Mouse (Mus musculus) hindbrain, embryonic 16.5 days (tissue): ENCODE results near the gene Aldh3a1. TPM values are rescaled to one million over a fixed set of nuclear protein-coding genes. Genes with fewer than 3 reads are reported as not detected.
A peak's percentile ranks its signal among the peaks of the same experiment; 100 is the strongest.

Source experiments
- ATAC-seq: fragments of 200-750 bp; cut with Nextera tagmentation; 2 replicates; pipeline ENCODE4 v1.8.0; 2017; ENCODE audit warnings: moderate TSS enrichment, moderate library complexity
- H3K27ac ChIP-seq: fragments of 300-500 bp; sonication (generic); 2 replicates; pipeline ENCODE4 v1.5.1; 2014; ENCODE audit warnings: low read depth, mild to moderate bottlenecking, control low read depth, low read length, moderate library complexity
- H3K27me3 ChIP-seq: fragments of 300-500 bp; sonication (generic); replicated peaks from 2 replicates; pipeline ENCODE4 v1.6.1; 2014; ENCODE audit warnings: low read length; ENCODE audit not compliant: control insufficient read depth, insufficient read depth
- H3K36me3 ChIP-seq: fragments of 300-500 bp; sonication (generic); 2 replicates; pipeline ENCODE4 v1.6.1; 2014; ENCODE audit warnings: mild to moderate bottlenecking, low read length, moderate library complexity, mixed read lengths; ENCODE audit not compliant: control insufficient read depth, insufficient read depth
- H3K4me1 ChIP-seq: fragments of 300-500 bp; sonication (generic); 2 replicates; pipeline ENCODE4 v1.6.1; 2014; ENCODE audit warnings: low read depth, low read length; ENCODE audit not compliant: control insufficient read depth, insufficient read depth
- H3K4me2 ChIP-seq: fragments of 300-500 bp; sonication (generic); 2 replicates; pipeline ENCODE4 v1.6.1; 2014; ENCODE audit warnings: mild to moderate bottlenecking, low read length, control low read depth, moderate library complexity
- H3K4me3 ChIP-seq: fragments of 300-500 bp; sonication (generic); 2 replicates; pipeline ENCODE4 v1.5.1; 2014; ENCODE audit warnings: mild to moderate bottlenecking, low read length, control low read depth, moderate library complexity
- H3K9ac ChIP-seq: fragments of 300-500 bp; sonication (generic); 2 replicates; pipeline ENCODE4 v1.6.1; 2014; ENCODE audit warnings: low read depth, mild to moderate bottlenecking, control low read depth, low read length, moderate library complexity
- H3K9me3 ChIP-seq: fragments of 300-500 bp; sonication (generic); 2 replicates; pipeline ENCODE4 v1.6.1; 2014; ENCODE audit warnings: mild to moderate bottlenecking, low read length, moderate library complexity; ENCODE audit not compliant: control insufficient read depth
- WGBS: fragments of 180-500 bp; shearing (Covaris S2); extraction: QIAGEN DNeasy Blood & Tissue Kit; methylation state at CpG from one replicate; pipeline ENCODE4 v1.1.7; 2014; 5-methylcytosine and 5-hydroxymethylcytosine counted together
- polyA plus RNA-seq: library from polyadenylated mRNA; unstranded; fragments of >200 nt; fragmentation: Nextera tagmentation; extraction: Ambion mirVana; gene quantifications from 2 replicates; pipeline ENCODE4 v1.2.1, GENCODE M21; 2015

Gene Aldh3a1
- polyA plus RNA-seq, 1 experiment from 2014 or later, result 0.40 TPM

DNA sequence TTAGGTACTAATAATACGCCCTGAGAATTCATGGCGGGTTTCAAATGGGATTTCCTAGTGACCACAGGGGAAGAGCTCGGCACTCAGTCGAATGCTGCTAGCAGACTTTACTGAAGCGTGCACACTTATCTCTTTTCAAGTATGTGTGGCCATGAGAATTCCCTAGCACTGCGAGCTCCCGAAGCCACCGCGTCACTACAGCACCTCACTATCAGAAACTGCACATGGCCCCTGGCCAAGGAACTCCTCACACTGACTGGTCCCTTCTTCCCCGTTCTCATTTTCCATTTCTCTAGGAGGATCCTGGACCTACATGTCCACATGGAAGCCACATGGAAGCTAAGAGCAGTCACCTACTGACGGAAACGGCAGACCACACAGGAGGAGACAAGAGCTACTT, 45.5 kb downstream of the Aldh3a1 start:
- Histone ChIP-seq H3K4me2 (no peak overlapping the region), H3K36me3 (peaks cover 18% of the 10 kb centered on the region), H3K27me3 (no peaks in the 10 kb centered on the region), H3K4me3 (no peak overlapping the region), H3K4me1 (no peaks in the 10 kb centered on the region), H3K27ac (no peak overlapping the region), H3K9me3 (no peaks in the 10 kb centered on the region), H3K9ac (no peak overlapping the region)
- WGBS, result 97% methylated on average over 12 of the region's 12 CpGs
- no peak for ATAC-seq

DNA sequence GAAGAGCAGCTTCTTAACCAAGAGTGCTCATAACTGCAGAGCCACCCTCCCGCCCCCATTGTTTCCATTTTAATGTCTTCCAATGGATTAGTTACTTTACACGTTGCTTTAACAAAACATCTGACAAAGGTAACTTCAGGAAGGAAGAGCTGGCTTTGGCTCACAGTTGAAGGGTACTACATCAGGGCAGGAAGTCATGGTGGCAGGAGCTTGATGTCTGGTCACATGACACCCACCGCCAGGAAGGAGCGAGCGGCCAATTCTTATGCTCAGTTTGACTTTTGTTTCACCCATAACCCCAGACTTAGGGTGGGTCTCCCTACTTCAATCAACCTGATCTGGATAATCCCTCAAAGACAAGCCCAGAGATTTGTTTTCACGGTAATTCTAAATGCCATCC, 51.8 kb downstream of the Aldh3a1 start:
- Histone ChIP-seq H3K4me1 (no peaks in the 10 kb centered on the region), H3K36me3 (peaks cover 31% of the 10 kb centered on the region), H3K27me3 (no peaks in the 10 kb centered on the region), H3K9ac (no peak overlapping the region), H3K4me2 (no peak overlapping the region), H3K9me3 (no peaks in the 10 kb centered on the region), H3K27ac (no peak overlapping the region), H3K4me3 (no peak overlapping the region)
- no peak for ATAC-seq
- WGBS, result 95% methylated on average over 6 of the region's 6 CpGs

DNA sequence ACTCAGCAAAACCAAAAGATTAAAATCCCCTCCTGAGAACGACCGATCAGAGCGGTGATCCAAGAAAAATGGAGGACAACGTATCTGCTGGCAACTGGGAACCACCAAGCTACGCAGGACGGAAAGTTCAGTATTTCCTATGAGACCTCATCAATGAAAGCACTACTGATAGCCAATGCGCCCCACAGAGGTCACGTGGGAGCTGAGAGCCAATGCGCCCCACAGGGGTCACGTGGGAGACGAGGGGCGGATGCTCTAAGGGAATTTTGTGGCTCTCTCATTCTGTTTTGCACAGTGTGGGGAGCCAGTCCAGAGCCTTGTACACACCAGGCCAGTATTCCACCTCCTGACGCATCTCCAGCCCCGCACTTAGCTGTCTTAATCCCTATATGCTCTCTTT, 55.2 kb downstream of the Aldh3a1 start:
- Histone ChIP-seq H3K27ac (no peak overlapping the region), H3K9ac (no peak overlapping the region), H3K36me3 (peaks cover 23% of the 10 kb centered on the region), H3K4me2 (no peak overlapping the region), H3K4me3 (no peak overlapping the region), H3K9me3 (no peaks in the 10 kb centered on the region), H3K27me3 (no peaks in the 10 kb centered on the region), H3K4me1 (peaks cover 6% of the 10 kb centered on the region)
- ATAC-seq, result no peak
- 90% methylated on average over 14 of the region's 14 CpGs for WGBS

DNA sequence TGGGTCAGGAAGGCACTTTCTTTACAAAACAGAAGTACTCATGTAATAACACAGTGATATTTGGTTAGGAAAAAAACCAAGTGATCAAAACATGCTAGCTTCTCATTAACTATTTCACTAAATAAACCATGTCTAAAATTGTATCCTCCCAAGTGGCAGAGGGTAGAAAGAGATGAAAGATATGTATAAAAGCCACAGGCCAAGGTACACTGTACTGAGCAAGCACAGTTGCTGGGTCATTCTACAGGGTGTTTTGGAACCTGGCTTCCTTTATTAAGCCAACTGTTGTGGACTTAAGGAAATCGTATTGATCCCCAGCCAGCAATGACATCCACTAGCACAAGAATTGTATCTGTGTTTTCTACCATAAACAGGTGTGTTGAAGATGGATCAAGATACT, 56.5 kb downstream of the Aldh3a1 start:
- peaks cover 23% of the 10 kb centered on the region for H3K36me3 ChIP-seq
- H3K27me3 ChIP-seq, result no peaks in the 10 kb centered on the region
- no peak overlapping the region for H3K4me2 ChIP-seq
- no peak overlapping the region for H3K4me3 ChIP-seq
- 92% methylated on average over 1 of the region's 1 CpGs for WGBS
- H3K27ac ChIP-seq, result no peak overlapping the region
- no peak overlapping the region for H3K9ac ChIP-seq
- peaks cover 6% of the 10 kb centered on the region for H3K4me1 ChIP-seq
- no peaks in the 10 kb centered on the region for H3K9me3 ChIP-seq
- ATAC-seq, result no peak

DNA sequence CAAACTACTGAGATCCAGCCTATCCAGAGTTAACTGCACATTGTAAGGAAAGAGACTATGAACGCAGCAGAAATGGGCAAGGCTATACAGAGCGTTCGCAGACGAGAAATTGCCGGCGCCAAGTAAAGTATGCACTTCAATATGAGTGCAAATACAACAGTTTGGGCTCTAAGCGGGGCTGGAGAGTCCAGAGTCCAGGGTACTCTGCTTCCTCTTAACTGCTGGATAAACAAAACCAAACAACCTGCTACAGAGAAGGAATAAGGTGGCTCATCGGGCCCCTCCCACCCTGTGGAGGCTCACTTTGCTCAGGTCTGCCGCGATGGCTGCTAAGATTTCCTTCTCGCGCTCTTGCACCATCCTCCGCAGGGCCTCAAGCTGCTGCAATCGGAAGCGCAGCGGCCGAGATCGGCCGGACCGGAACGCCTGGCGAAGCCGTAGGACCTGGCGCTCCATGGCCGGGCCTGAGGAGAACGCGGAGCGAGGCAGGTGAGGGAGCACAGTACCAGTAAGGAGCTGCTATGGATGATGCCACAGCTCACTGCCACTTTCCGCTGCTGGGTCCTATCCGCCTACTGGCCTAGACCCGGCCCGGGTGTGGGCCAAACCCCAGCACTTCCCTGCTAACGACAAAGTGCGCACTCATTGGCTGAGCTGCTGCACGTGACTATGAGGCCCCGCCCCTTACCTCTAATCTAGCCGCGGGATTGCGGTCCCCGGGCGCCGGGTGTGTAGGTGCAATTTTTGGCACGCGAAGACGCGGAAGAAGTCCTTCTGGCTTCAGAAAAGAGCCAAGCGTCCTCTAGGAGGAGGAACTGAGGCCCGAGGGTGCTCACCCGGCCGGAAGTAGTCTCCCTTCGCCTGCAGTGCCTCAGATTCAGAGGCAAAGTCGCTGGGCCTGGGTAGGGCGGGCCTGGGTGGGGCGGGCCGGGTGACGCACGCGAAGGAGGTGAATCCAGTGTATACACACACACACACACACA, 59.5 kb downstream of the Aldh3a1 start, which contains the start of gene Aldh3a2:
Aldh3a2 (minus strand) TSS at position 914 of the 983 bp plus-strand sequence.
- H3K4me3 ChIP-seq, result peak within 1 kb of the TSS; percentile 87
- peak within 1 kb of the TSS; percentile 79 for H3K4me2 ChIP-seq
- peaks cover 6% of the 10 kb centered on the region for H3K4me1 ChIP-seq
- peak within 1 kb of the TSS; percentile 97 for H3K27ac ChIP-seq
- WGBS, result under 1% methylated on average over 57 of the region's 58 CpGs
- H3K27me3 ChIP-seq, result no peaks in the 10 kb centered on the region
- peak; percentile 100 for ATAC-seq
- H3K9ac ChIP-seq, result peak within 1 kb of the TSS; percentile 93
- H3K9me3 ChIP-seq, result no peaks in the 10 kb centered on the region
- peaks cover 9% of the 10 kb centered on the region for H3K36me3 ChIP-seq

Other genes with a start within 250 kb of the Aldh3a1 start
- gene Kcnj12, start 185.0 kb upstream of the Aldh3a1 start, polyA plus RNA-seq, result 4.2 and 4.3 TPM in 2 replicates
- 1.4 and 2.0 TPM in 2 replicates for gene Tnfrsf13b, start 80.8 kb upstream of the Aldh3a1 start, polyA plus RNA-seq
- 341 and 401 TPM in 2 replicates for gene Usp22, start 32.5 kb upstream of the Aldh3a1 start, polyA plus RNA-seq
- 35.8 TPM in 2 replicates for gene Aldh3a2, start 59.9 kb downstream of the Aldh3a1 start, polyA plus RNA-seq
- gene Slc47a2, start 135.3 kb downstream of the Aldh3a1 start, polyA plus RNA-seq, result 0.06 TPM in 1 of 2 replicates, not detected in the other
- 0.69 and 1.0 TPM in 2 replicates for gene Slc47a1, start 170.8 kb downstream of the Aldh3a1 start, polyA plus RNA-seq
- 30.4 and 32.4 TPM in 2 replicates for gene Rnf112, start 246.6 kb downstream of the Aldh3a1 start, polyA plus RNA-seq